Mouse (Mus musculus) forebrain, embryonic 12.5 days (tissue): ENCODE results near the gene Fam120a. TPM values are rescaled to one million over a fixed set of nuclear protein-coding genes. Genes with fewer than 3 reads are reported as not detected.

Experiments used
- ATAC-seq: fragments of 200-750 bp; cut with Nextera tagmentation; 2 replicates; pipeline ENCODE4 v1.8.0; 2017; ENCODE audit warnings: moderate TSS enrichment; ENCODE audit not compliant: low FRiP score
- H3K27ac ChIP-seq: fragments of 300-500 bp; sonication (generic); 2 replicates; pipeline ENCODE4 v1.5.1; 2016; ENCODE audit warnings: mild to moderate bottlenecking
- H3K27me3 ChIP-seq: fragments of 300-500 bp; sonication (generic); 2 replicates; pipeline ENCODE4 v1.6.1; 2016; ENCODE audit warnings: mild to moderate bottlenecking
- H3K36me3 ChIP-seq: fragments of 300-500 bp; sonication (generic); replicated peaks from 2 replicates; pipeline ENCODE4 v1.6.1; 2016; ENCODE audit warnings: mild to moderate bottlenecking
- H3K4me1 ChIP-seq: fragments of 300-500 bp; sonication (generic); 2 replicates; pipeline ENCODE4 v1.6.1; 2016
- H3K4me2 ChIP-seq: fragments of 300-500 bp; sonication (generic); 2 replicates; pipeline ENCODE4 v1.6.1; 2016; ENCODE audit warnings: mild to moderate bottlenecking, moderate library complexity
- H3K4me3 ChIP-seq: fragments of 300-500 bp; sonication (generic); replicated peaks from 2 replicates; pipeline ENCODE4 v1.5.1; 2016; ENCODE audit warnings: mild to moderate bottlenecking
- H3K9ac ChIP-seq: fragments of 300-500 bp; sonication (generic); 2 replicates; pipeline ENCODE4 v1.6.1; 2016; ENCODE audit warnings: mild to moderate bottlenecking
- H3K9me3 ChIP-seq: fragments of 300-500 bp; sonication (generic); 2 replicates; pipeline ENCODE4 v1.6.1; 2016
- WGBS: fragments of 180-500 bp; shearing (Covaris S2); methylation state at CpG from one replicate; pipeline ENCODE4 v1.1.7; 2016; 5-methylcytosine and 5-hydroxymethylcytosine counted together
- polyA plus RNA-seq: library from polyadenylated mRNA; unstranded; fragments of >200 nt; fragmentation: Nextera tagmentation; extraction: Ambion mirVana; gene quantifications from 2 replicates; pipeline ENCODE4 v1.2.1, GENCODE M21; 2016

The Fam120a gene
- polyA plus RNA-seq, 1 experiment from 2014 or later = 18.5 TPM

GRCm38 (mm10) chr13:48929535-48930110 lies 38.2 kb downstream of the Fam120a start:
- no peaks in the 10 kb centered on the region; the same call in 1 of the 2 replicates for H3K4me1 ChIP-seq
- no peak overlapping the region for H3K4me3 ChIP-seq
- no peak for ATAC-seq
- 93% methylated on average over 3 of the region's 3 CpGs for WGBS
- peaks cover 58% of the 10 kb centered on the region for H3K36me3 ChIP-seq
- no peaks in the 10 kb centered on the region for H3K27me3 ChIP-seq
- no peak overlapping the region for H3K27ac ChIP-seq
- no peak overlapping the region for H3K4me2 ChIP-seq
- H3K9me3 ChIP-seq = no peaks in the 10 kb centered on the region
- no peak overlapping the region for H3K9ac ChIP-seq

GRCm38 (mm10) chr13:48927609-48928008 lies 40.2 kb downstream of the Fam120a start:
- no peak overlapping the region for H3K4me3 ChIP-seq
- no peaks in the 10 kb centered on the region; the same call in 1 of the 2 replicates for H3K4me1 ChIP-seq
- 83% methylated on average over 2 of the region's 2 CpGs for WGBS
- no peak overlapping the region for H3K9ac ChIP-seq
- no peak overlapping the region for H3K4me2 ChIP-seq
- no peaks in the 10 kb centered on the region for H3K27me3 ChIP-seq
- no peak for ATAC-seq
- no peaks in the 10 kb centered on the region for H3K9me3 ChIP-seq
- no peak overlapping the region for H3K27ac ChIP-seq
- H3K36me3 ChIP-seq = peaks cover 43% of the 10 kb centered on the region

- ATAC-seq = no peak
Measured at GRCm38 (mm10) chr13:48922712-48923111, 45.1 kb downstream of the Fam120a start.

GRCm38 (mm10) chr13:48921256-48921655 lies 46.6 kb downstream of the Fam120a start:
- H3K27ac ChIP-seq = no peak overlapping the region
- ATAC-seq = no peak
- H3K9ac ChIP-seq = no peak overlapping the region
- no peaks in the 10 kb centered on the region for H3K4me1 ChIP-seq
- H3K9me3 ChIP-seq = no peaks in the 10 kb centered on the region
- peaks cover 43% of the 10 kb centered on the region for H3K36me3 ChIP-seq
- 87% methylated on average over 1 of the region's 1 CpGs for WGBS
- no peaks in the 10 kb centered on the region for H3K27me3 ChIP-seq
- H3K4me3 ChIP-seq = no peak overlapping the region
- no peak overlapping the region for H3K4me2 ChIP-seq

More at GRCm38 (mm10) chr13:48922712-48923111, 45.1 kb downstream of the Fam120a start:
- H3K4me2 ChIP-seq = no peak overlapping the region
- H3K36me3 ChIP-seq = peaks cover 40% of the 10 kb centered on the region
- H3K27ac ChIP-seq = no peak overlapping the region
- no peak overlapping the region for H3K4me3 ChIP-seq
- no peaks in the 10 kb centered on the region for H3K27me3 ChIP-seq
- no peaks in the 10 kb centered on the region for H3K9me3 ChIP-seq
- 91% methylated on average over 2 of the region's 2 CpGs for whole genome bisulfite sequencing
- H3K9ac ChIP-seq = no peak overlapping the region
- H3K4me1 ChIP-seq = no peaks in the 10 kb centered on the region

- H3K9ac ChIP-seq = no peak overlapping the region
- no peak overlapping the region for H3K27ac ChIP-seq
- H3K27me3 ChIP-seq = no peaks in the 10 kb centered on the region
- H3K36me3 ChIP-seq = peaks cover 54% of the 10 kb centered on the region
- ATAC-seq = no peak
- H3K4me1 ChIP-seq = no peaks in the 10 kb centered on the region
- no peak overlapping the region for H3K4me3 ChIP-seq
- no peak overlapping the region for H3K4me2 ChIP-seq
- 92% methylated on average over 7 of the region's 7 CpGs for WGBS
- no peaks in the 10 kb centered on the region for H3K9me3 ChIP-seq
Measured at GRCm38 (mm10) chr13:48919756-48920415, 47.9 kb downstream of the Fam120a start.

GRCm38 (mm10) chr13:48917113-48917599 lies 50.7 kb downstream of the Fam120a start:
- ATAC-seq = no peak
- H3K4me2 ChIP-seq = no peak overlapping the region
- H3K9ac ChIP-seq = no peak overlapping the region
- peaks cover 72% of the 10 kb centered on the region for H3K36me3 ChIP-seq
- no peak overlapping the region for H3K4me3 ChIP-seq
- H3K4me1 ChIP-seq = no peaks in the 10 kb centered on the region
- 97% methylated on average over 3 of the region's 3 CpGs for WGBS
- no peaks in the 10 kb centered on the region for H3K9me3 ChIP-seq
- no peak overlapping the region for H3K27ac ChIP-seq
- no peaks in the 10 kb centered on the region for H3K27me3 ChIP-seq

- 90% methylated on average over 1 of the region's 1 CpGs for WGBS
- Histone ChIP-seq H3K27ac (no peak overlapping the region), H3K27me3 (no peaks in the 10 kb centered on the region), H3K4me2 (no peak overlapping the region), H3K4me1 (no peaks in the 10 kb centered on the region), H3K9me3 (no peaks in the 10 kb centered on the region), H3K36me3 (peaks cover 71% of the 10 kb centered on the region), H3K9ac (no peak overlapping the region), H3K4me3 (no peak overlapping the region)
- ATAC-seq = no peak
Measured at GRCm38 (mm10) chr13:48913680-48914079, 54.1 kb downstream of the Fam120a start.

- no peaks in the 10 kb centered on the region for H3K9me3 ChIP-seq
- 91% methylated on average over 3 of the region's 3 CpGs for WGBS
- no peak overlapping the region for H3K27ac ChIP-seq
- no peak overlapping the region for H3K4me2 ChIP-seq
- no peaks in the 10 kb centered on the region for H3K4me1 ChIP-seq
- no peak overlapping the region for H3K9ac ChIP-seq
- H3K27me3 ChIP-seq = no peaks in the 10 kb centered on the region
- H3K36me3 ChIP-seq = peaks cover 76% of the 10 kb centered on the region
- no peak overlapping the region for H3K4me3 ChIP-seq
- ATAC-seq = no peak
Measured at GRCm38 (mm10) chr13:48913141-48913540, 54.7 kb downstream of the Fam120a start.

- Histone ChIP-seq H3K4me3 (no peak overlapping the region), H3K9me3 (no peaks in the 10 kb centered on the region), H3K9ac (no peak overlapping the region), H3K4me1 (no peaks in the 10 kb centered on the region), H3K27ac (no peak overlapping the region), H3K27me3 (no peaks in the 10 kb centered on the region), H3K4me2 (no peak overlapping the region), H3K36me3 (peaks cover 73% of the 10 kb centered on the region)
- ATAC-seq = no peak
- WGBS = 91% methylated on average over 7 of the region's 7 CpGs
Measured at GRCm38 (mm10) chr13:48911426-48911825, 56.4 kb downstream of the Fam120a start.

GRCm38 (mm10) chr13:48905458-48905857 lies 62.4 kb downstream of the Fam120a start:
- H3K4me2 ChIP-seq = no peak overlapping the region
- H3K36me3 ChIP-seq = peaks cover 64% of the 10 kb centered on the region
- H3K4me3 ChIP-seq = no peak overlapping the region
- no peak for ATAC-seq
- H3K27me3 ChIP-seq = no peaks in the 10 kb centered on the region
- H3K4me1 ChIP-seq = no peaks in the 10 kb centered on the region
- no peak overlapping the region for H3K27ac ChIP-seq
- 91% methylated on average over 2 of the region's 2 CpGs for WGBS
- H3K9me3 ChIP-seq = no peaks in the 10 kb centered on the region
- H3K9ac ChIP-seq = no peak overlapping the region

- H3K4me2 ChIP-seq = no peak overlapping the region
- ATAC-seq = no peak
- H3K27me3 ChIP-seq = no peaks in the 10 kb centered on the region
- H3K9ac ChIP-seq = no peak overlapping the region
- no peak overlapping the region for H3K4me3 ChIP-seq
- WGBS = 91% methylated on average over 5 of the region's 5 CpGs
- no peak overlapping the region for H3K27ac ChIP-seq
- no peaks in the 10 kb centered on the region for H3K9me3 ChIP-seq
- H3K4me1 ChIP-seq = no peaks in the 10 kb centered on the region
- H3K36me3 ChIP-seq = peaks cover 57% of the 10 kb centered on the region
Measured at GRCm38 (mm10) chr13:48895376-48895775, 72.4 kb downstream of the Fam120a start.

GRCm38 (mm10) chr13:48890260-48890960 lies 77.4 kb downstream of the Fam120a start:
- ATAC-seq = no peak
- H3K4me2 ChIP-seq = no peak overlapping the region
- H3K9me3 ChIP-seq = no peaks in the 10 kb centered on the region
- H3K4me1 ChIP-seq = no peaks in the 10 kb centered on the region
- H3K36me3 ChIP-seq = peaks cover 69% of the 10 kb centered on the region
- H3K4me3 ChIP-seq = no peak overlapping the region
- 89% methylated on average over 4 of the region's 4 CpGs for WGBS
- H3K9ac ChIP-seq = no peak overlapping the region
- no peaks in the 10 kb centered on the region for H3K27me3 ChIP-seq
- no peak overlapping the region for H3K27ac ChIP-seq
